Mouse (Mus musculus): ENCODE data around the gene Mta3.
"Not testable (repeated sequence)": the region's sequence is repeated elsewhere in the genome, so short reads cannot be mapped to it uniquely, and the experiment has no call there.

GRCm38 (mm10) chr17:83860968-83861367 lies 155.0 kb downstream of the Mta3 start:
- TF ChIP-seq POLR2A (IDR thresholded peaks at IDR 0.05; ENCODE audit: control insufficient read depth, extremely low read depth, insufficient read depth, low read length, poor library complexity); CTCF (IDR thresholded peaks at IDR 0.05; ENCODE audit: borderline replicate concordance, control insufficient read depth, extremely low read depth, insufficient read depth, low read length, poor library complexity): not testable (repeated sequence)

Data from thymus, adult 2 months (tissue).